Mouse (Mus musculus): ENCODE measurements around the gene Smim1. TPM values are rescaled to one million over a fixed set of nuclear protein-coding genes. Genes with fewer than 3 reads are reported as not detected.

The Smim1 gene
- total RNA-seq (2021) = 10 to 100 TPM; 62.0 to 63.3 TPM
- long read RNA-seq, experiment 1, full-length matches to known transcripts = 11 of 39 reads
- long read RNA-seq, experiment 1, partial matches to known transcripts = 3 of 39 reads
- long read RNA-seq, experiment 1, other reads (novel, unspliced or antisense) = 25 of 39 reads
- long read RNA-seq, experiment 2, transcript Smim1-210 (4 exons, 707 nt) = major isoform, 9 of 50 reads
- long read RNA-seq, experiment 2, partial matches to known transcripts = 2 of 50 reads
- long read RNA-seq, experiment 2, other reads (novel, unspliced or antisense) = 35 of 50 reads

DNA sequence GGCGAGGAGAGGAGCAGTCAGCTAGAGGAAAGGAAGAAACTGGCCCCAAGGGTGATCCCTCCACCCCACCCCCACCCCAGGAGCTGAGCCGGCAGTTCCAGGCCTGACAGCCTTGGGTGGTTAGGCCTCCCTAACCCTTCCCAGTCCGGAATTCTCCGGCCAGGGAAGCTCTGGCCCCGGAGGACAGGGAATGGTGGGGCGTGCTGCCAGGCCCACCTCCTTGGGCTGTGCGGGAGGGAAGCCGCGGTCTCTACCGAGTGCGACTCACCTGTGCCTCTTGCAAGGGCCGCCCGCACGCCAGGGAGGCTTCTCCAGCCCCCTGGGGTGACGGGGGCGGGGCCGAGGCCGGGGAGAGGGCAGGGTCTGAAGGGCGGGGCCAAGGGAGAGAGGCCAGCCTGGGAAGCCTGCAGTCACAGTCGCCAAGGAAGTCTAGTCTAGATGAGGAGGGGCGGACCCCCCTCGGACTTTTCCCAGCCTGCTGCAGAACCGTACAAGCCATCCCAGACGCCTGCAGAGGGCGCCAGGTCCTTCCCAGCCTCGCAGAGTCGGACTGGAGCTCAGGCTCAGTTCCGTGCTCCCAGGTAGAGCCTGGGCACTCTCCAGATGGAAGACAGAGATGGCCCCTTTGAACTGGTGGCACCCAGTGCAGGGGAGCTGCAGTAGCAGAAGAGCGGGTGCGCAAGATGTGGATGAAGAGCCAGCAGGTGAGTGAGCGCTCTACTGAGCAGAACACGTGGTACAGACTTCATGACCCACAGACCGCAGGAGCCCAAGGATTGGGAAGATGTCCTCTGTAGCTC is at the start of gene Smim1:
Gene Smim1, minus strand, starts transcription at position 590 of the 800 bp plus-strand sequence.
- peak; percentile 43 to 60 for DNase-seq (ENCODE audit: low spot score in 2 of 2)

DNA sequence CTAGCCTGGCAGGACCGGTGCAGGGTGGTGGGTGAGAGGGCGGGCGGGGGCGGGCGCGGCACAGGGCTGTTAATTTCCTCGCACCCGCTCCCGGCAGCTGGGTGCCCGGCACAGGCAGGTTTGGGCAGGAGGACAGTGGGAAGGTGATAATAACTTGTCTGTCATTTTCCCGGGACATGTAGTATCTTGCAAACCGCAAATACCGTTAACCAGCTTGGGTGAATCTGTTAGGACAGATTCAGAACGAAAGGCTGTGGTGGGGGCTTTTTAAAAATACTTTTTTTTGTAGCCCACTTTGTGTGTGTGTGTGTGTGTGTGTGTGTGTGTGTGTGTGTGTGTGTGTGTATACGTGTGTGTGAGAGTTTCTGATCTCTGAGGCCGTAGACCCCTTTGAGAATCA is 45.9 kb upstream of the Smim1 start:
- no peak for DNase-seq (ENCODE audit: low spot score in 2 of 2)

DNA sequence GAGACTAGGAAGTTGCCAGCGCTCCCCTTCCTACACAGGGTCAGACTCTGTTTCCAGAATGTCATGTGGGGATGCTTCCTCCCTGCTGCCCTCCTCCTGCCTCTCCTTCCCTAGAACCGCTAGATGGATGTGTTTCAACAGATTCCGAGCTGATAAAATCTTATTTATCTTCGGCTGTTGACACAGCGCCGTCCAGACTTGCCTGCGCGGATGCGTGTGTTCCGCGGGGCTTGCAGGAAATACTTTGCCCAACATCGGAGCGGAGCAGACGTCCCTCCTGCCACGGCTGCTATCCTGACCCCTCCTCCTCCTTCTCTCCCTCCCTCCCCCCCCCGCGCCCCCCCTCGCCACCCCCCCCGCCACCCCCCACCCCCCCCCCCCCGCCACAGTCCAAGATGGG is 45.5 kb upstream of the Smim1 start:
- no peak for DNase-seq (ENCODE audit: low spot score in 2 of 2)

DNA sequence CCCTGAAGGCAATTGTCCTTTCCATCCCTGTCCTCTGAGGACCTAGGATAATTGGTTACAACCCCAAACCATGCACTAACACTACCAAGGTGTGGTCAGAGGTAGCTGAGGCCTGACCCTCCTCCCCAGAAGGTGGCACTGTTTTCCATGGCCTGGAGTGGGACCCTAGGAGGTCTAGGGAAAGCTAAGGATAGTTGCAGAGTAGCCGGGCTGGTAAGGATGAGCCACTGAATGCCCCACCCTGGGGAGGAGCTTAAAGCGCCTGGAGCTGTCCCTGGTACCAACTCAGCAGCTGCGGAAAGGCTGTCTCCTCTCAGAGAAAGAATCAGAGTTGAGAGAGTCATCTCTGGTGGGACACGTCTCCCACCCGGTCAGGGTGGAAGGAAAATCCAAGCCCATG is 44.9 kb upstream of the Smim1 start:
- DNase-seq (ENCODE audit: low spot score in 2 of 2) = peak in 1 of 2 experiments; percentile 12

DNA sequence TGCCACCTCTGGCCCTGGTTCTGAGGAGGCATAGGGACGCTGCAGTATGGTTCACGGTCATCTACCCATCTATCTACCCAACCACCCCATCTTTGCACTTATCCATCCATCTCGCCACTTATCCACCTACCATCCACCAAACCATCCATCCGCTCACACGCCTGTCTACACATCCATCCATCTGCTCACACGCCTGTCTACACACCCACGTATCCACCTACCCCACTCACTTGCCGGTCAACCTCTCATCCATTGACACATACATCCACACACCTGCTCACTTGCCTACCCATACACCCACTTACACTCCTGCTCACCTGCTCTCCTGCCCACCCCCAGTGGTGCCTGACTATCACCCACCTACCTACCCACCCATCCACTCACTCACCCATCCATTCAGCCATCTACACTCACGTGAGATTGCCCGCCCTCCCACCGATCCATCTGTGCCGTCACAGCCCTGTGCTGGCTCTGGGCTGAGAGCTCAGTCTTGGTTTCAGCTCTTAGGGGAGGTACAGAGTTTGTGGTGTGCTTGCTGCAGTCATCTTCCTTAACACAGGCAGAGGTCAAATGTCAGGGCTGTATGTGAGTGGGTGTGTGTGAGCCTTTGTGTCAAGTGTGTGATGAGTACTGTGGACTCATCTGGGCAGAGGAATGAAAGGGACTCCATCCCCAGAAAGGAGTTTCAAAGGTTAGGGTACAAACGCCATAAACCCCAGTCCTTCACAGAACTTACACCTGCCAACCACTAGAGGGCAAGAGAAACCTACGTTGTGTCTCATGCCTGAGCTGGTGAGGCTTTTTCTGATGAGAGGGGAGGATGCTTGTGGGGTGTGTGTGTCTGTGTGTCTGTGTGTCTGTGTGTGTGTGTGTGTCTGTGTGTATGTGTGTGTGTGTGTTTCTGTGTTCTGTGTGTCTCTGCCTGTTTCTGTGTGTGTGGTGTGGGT is 39.1 kb upstream of the Smim1 start:
- no peak for DNase-seq (ENCODE audit: low spot score in 2 of 2)

DNA sequence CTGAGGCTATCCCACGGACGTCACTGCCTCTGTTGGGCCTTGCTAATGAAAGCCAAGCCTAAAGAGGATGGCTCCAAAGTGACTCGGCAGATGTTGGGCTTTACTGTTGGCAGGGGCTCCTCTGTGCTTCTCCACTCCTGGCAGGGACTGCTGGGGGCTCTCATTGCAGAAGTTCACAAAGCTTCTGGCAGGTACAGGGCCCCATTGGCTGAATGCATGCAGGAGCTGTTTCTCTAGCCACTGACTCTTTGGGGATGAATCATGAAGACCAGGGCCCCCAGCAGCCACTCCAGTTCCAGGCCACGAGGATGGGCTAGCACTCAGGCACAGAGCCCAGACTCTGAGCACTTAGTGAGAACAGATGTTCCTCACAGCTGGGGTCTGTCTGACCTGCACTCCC is 31.7 kb upstream of the Smim1 start:
- no peak for DNase-seq (ENCODE audit: low spot score in 2 of 2)

DNA sequence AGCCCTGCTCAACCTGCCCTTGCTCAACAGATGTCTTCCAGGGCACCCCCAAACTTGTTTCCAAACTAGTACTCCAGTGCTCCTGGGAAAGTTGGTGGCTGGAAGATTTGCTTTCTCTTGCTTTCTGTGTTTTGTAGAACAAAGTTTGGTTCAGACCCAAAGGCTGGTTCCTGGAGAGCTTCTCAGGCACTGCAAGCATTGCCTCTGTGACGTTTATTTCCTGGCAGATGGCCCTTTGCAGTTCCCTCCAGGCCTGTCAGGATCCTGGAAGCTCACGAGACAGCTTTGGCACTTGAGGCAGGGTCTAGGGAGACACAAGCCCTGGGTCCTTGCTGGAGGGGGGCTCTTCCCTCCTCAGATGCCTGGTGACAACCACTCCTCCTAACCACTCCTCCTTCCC is 30.6 kb upstream of the Smim1 start:
- no peak for DNase-seq (ENCODE audit: low spot score in 2 of 2)

DNA sequence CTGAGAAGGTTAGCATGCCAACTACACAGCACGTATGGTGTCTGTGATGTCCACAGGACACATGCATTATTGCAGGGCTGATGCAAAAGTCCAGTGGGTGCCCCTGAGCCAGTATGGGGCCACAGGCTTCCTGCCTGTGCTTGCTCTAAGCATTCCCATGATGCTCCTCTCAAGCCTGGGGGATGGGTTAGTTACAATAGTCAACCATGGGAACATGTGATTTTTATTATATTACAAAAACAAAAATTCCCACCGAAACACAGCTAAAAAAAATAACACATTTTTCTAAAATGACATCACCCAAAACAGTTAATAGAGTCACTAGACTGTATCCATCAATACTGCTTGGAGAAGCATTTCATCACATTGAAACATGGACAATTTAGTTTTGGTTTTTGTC is 30.0 kb upstream of the Smim1 start:
- DNase-seq (ENCODE audit: low spot score in 2 of 2) = no peak

DNA sequence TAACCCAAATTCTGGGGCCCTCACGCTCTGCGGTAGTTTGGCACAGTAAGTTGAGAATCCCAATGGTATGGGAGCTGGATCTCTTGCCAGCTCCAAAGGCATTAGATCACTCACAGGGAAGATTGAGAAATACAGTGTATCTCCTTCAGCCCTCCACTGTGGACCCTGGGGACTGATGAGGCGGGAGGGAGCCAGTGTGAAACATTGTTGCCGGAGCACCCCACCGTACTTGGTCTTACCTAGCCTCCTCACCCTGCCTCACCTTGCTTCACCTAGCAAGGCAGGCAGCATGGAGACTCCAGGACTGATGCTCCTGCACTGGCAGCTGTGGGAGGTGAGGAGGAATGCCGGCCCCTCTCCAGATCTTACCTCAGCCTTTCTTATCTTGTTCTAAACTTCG is 29.5 kb upstream of the Smim1 start:
- no peak for DNase-seq (ENCODE audit: low spot score in 2 of 2)

DNA sequence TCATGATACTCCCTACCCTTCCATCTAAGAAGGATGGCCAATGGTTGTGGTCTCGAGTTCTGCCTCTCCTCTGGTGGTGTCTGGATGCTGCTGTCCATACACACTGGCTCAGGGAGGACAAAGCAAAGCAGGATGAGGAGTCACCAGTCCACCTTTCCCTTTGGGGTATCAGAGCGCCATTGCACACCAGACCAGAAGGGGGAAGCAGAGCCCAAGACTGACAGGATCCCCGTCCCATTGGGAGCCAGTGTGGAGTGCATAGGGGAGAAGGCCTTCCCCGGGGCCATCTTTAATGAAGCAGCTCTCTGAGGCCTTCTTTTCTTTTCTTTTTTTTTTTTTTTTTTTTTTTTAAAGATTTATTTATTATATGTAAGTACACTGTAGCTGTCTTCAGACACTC is 27.0 kb upstream of the Smim1 start:
- DNase-seq (ENCODE audit: low spot score in 2 of 2) = no peak

DNA sequence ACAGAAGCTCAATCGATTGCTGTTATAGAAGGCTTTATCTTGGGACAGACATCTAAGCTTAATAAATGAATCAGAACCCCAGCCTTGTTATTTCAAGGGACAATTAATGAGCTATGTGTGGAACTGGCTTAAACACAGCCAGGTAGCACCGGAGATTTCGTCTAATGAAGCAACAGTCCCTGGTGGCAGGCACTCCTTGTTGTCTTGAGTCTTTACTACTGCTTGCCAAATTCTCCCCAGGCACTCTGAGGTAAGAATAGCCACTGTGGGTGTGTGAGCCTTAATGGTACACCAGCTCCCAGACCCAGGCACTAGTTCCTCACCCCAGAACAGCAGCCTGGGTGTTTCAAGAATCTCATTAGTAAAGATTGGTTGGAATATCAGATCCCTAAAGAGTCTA is 25.4 kb upstream of the Smim1 start:
- no peak for DNase-seq (ENCODE audit: low spot score in 2 of 2)

DNA sequence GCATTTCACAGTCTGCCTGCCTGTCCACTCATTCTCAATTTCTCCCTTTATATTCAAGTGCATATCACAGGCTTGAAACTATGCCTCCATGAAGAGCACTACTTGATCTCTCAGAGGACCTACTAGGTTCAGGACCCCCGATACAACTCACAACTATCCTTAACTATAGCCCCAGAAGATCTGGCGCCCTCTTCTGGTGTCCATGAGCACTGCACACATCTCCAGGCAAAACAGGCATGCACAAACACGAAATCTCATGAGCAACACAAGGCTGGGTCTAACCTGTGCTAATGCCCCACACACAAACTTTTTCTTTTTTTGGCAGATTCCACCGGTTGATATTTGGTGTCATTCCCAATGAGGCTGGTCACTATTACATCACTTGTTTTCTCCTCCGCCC is 19.8 kb upstream of the Smim1 start:
- no peak for DNase-seq (ENCODE audit: low spot score in 2 of 2)

DNA sequence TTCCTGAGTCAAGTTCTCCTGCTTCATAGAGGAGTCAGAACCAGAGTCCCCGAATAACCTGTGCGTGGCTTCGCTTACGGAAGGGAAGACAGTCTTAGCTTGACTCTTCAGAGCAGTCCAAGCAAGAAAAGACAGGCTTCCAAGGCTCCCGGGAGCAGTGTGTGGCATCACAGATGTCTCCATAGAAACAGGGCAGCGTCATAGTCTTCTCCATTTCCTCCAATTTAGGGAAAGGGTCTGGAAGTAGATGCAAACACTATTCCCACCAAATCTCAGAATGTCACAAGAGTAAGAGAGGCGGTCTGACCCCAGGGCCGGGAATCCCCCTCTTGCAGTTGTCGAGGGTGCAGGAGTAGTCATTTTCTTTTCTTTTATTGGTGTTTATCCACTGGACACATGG is 16.5 kb upstream of the Smim1 start, which contains the start of gene Ccdc27:
Gene Ccdc27, minus strand, starts transcription at position 101 of the 400 bp plus-strand sequence.
- DNase-seq (ENCODE audit: low spot score in 2 of 2) = no peak

DNA sequence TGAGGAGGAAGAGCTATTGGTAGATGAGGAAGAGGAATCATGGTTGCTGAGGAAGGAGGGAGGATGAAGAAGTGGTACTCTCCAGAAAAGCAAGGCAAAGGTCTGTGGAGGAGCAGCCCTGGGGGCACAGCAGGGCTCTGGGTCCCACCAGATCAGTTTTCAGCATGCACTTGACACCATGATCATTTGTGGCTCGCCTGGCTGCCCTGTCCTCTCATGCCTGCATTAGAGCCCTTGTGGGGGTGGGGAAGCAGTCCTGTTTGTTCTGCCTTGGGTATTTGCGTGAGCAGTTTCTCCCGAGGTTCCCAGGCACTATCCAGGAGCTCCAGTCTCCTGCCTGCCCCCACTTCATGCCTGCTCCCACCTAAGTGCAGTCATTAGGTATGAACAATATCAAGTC is 11.1 kb upstream of the Smim1 start:
- no peak for DNase-seq (ENCODE audit: low spot score in 2 of 2)

DNA sequence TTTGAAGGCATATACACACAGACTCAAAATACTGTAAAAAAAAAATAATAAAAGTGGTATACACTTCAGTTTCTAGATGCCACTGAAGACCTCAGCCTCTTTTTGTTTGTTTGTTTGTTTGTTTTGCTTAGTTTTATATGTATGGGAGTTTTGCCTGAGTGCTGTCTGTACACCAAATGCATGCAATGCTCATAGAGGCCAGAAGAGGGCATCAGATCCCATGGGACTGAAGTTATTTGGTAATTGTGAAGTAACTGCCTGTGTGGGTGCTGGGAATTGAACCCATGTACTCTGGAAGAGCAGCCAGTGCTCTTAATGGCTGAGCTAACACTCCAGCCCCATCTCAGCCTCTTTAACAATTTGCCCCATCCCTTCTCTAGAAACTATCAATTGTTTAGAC is 2.6 kb upstream of the Smim1 start:
- DNase-seq (ENCODE audit: low spot score in 2 of 2) = no peak

DNA sequence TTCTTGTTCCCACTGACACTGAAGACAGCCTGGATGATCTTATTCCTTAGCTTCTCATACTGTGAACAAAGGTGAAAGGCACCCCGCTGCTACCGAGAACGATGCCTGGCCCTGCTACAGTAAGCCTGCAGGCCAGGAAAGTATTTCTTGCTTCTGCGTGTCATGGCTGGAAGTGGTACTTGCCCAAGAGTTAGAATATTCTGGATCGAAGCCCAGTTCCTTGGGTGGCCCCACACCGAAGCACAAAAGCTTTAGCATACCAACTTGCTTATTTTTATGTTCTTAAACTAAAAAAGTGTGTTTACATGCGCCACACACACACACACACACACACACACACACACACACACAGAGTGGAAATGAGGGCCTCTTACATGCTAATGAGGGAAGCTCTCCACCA is 2.0 kb upstream of the Smim1 start:
- DNase-seq (ENCODE audit: low spot score in 2 of 2) = no peak

DNA sequence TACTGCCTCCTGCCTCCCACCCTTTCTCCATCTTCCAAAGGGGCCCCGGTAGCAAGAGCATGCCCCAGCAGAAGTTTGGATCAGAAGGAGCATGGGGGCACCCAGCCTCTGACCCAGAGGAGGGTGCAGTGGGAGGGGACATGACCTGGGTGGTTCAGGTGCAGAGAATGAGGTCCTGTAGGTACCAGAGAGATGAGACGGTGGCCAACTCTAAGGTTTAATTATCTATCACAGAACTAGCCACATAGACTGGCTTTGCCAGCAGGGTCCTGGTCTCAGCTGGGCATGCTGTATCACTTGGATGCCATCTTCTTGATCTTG is 371 bp upstream of the Smim1 start:
- DNase-seq (ENCODE audit: low spot score in 2 of 2) = no peak

DNA sequence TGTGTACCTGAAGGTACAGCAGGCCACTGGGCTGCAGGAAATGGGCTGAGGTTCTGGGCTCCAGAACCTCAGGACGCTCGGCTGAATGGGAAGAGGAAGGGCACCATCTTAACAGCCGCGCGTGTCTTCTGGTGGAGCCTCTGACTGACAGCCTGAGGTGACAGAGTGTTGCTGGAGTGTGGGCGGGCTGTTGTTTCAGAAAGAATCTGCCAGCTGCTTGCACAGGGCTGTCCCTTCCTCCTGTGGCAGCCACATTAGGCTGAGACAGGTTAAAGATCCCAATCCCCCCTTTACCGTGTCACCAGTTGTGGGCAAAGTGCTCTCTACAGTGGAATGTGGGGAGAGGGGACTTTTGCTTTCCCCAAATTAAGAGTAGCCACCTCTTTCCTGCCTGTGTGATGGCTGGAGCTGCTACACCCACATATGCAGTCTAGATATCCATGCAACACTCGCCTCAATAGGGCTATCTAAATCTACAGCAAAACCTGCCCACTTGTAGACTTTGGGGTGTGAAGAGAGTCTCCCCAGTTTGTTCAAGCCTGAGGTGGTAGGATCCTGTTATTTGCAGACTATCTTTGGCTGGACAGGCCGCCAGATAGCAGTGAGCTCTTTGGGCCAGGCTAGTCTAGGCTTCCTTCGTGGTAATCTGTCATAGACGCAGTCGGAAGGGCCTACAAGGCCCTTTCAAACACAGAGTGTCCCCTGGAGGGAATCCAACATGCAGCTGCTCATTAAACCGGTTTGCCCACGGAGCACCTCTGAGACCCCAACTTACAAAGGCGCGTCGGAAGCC is 1.1 kb downstream of the Smim1 start:
- DNase-seq (ENCODE audit: low spot score in 2 of 2) = no peak

DNA sequence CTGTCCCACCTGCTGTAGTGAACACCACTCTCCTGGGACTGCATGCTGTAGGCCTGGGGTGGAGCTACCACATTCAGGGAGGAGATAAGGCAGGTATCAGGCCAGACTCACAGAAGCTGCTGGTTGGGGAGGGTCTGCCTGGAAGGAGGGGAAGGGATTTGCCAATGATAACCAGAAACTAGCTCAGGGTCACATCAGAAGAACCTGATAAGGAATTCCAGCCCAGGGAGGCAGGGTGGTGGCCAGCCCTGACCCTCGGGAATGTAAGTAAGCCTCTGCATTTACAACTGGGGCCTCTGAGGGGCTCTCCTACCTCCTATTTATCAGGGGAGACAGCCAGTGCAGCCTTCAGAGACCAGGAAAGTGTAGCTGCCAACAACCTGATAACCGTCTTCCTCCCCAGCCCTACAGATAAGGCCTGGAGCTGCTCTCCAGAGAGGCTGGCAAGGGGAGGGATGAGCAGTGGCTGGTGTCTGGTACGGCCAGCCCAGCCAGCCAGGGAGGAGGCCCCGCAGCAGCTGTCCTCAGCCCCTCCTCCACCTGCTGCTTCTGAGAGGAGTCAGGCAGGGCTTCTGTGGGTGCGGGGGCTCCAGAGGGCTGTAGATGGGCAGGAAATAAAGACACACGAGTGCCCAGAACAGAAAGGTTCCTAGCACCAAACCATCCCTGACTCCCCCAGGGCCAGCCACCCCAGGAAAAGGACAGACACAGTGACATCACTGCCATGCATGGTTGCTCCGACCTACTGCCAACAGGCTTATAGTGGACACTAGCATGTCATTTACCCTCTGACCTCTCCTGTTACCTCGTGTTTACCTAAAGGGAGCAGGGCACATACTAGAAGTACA is 2.1 kb downstream of the Smim1 start:
- no peak for DNase-seq (ENCODE audit: low spot score in 2 of 2)

DNA sequence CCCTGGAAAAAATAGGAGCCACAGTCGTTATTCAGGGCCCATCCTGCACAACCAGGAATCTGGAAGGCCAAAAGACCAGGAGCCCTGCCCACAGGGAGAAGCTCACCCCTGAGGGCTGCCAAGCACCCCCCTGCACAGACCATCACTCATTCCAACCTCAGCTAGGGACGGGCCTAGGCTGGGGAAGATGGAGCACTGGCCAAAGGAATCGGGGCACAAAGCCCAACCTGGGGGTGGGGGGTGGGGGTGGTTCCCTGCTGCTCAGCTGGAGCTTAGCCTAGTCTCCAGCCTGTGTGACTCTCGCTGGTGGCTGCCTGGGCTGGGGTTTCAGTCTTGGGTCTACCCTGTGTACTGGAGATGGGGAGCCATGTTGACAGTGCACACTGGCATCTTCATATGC is 3.2 kb downstream of the Smim1 start:
- no peak for DNase-seq (ENCODE audit: low spot score in 2 of 2)
